Mouse (Mus musculus) 3T3-L1 (cell line): ENCODE measurements around the gene Gm11938.
A peak's percentile ranks its signal among the peaks of the same experiment; 100 is the strongest.

ENCODE experiments used
- DNase-seq: peaks from one replicate; pipeline ENCODE4 v3.0.0-alpha.2; 2015; ENCODE audit warnings: low read depth, low spot score

Gm11938 gene

GRCm38 (mm10) chr11:99574106-99574505 lies 29.0 kb downstream of the Gm11938 start:
- peak; percentile 88 for DNase-seq

- DNase-seq, result no peak
Observed at GRCm38 (mm10) chr11:99573164-99573563, 29.9 kb downstream of the Gm11938 start.

GRCm38 (mm10) chr11:99566530-99566929 lies 36.6 kb downstream of the Gm11938 start, which contains the start of gene Krtap3-1:
Krtap3-1 (minus strand) TSS chr11:99566630.
- no peak for DNase-seq

- peak; percentile 39 for DNase-seq
Observed at GRCm38 (mm10) chr11:99562580-99562979, 40.5 kb downstream of the Gm11938 start.

GRCm38 (mm10) chr11:99559366-99559765 lies 43.7 kb downstream of the Gm11938 start, which contains the start of gene Gm11939:
Gm11939 (minus strand) TSS chr11:99559466.
- no peak for DNase-seq

GRCm38 (mm10) chr11:99557976-99558745 lies 44.9 kb downstream of the Gm11938 start:
- peak; percentile 32 for DNase-seq

DNA sequence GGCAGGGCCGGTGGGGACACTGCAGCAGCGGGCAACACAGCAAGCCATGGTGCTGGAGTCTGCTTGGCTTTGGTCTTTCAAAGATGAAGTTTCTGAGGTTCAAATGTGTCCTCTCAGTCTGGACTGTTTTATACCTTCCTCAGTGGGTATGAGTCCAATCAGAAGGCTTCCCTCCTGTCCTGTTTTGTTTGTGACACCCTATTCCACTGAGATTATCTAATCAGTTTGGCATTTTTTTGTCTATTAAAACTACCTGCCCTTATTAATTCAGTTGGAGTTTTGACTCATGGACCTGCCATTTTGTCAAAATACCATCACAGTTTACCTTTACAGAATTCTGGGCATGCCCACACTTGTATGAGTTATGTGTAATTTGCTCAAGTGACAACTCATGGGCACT lies 46.4 kb downstream of the Gm11938 start, which contains the start of gene Krtap3-2:
Gene Krtap3-2, minus strand, starts transcription at position 101 of the 400 bp plus-strand sequence.
- DNase-seq, result no peak

- no peak for DNase-seq
Observed at GRCm38 (mm10) chr11:99556195-99556594, 46.9 kb downstream of the Gm11938 start.
